Comparison of ENCODE assay signal across 11 mouse cellular contexts in the genomic region with DNA sequence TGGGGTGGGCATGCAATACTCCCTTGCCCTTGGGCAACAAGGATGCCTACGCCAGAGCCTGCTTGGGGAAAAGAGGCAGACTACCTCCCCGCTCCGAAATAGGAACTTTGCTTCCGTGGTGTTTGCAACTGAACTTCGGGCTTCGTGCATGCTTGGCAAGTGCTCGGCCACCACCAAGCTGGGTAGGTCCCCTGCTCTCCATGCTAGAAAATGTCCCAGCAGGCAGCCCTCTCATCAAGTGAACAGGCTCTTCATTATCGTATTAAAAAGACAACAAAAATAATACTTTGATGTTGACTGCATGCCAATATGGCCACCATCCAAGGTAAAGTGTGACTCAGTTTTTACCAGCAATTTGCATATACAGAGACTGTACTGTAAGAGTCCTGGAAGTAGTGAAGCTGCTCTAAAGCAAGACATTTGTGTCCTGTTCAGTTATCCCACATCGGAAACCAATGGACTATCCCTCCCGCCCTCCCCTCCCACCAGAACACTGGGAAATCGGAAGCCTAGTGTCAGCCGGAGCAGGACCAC. TPM values are rescaled to one million over a fixed set of nuclear protein-coding genes. Genes with fewer than 3 reads are reported as not detected.
DNase-seq lines count a peak whose midpoint lies in the region; ATAC-seq and TF ChIP-seq lines count a peak whose summit lies in the region.
"Had no signal": no experiment of that assay in that cellular context is flagged by ENCODE, and none has a peak within 500 bp of the region (broad histone marks: within the 10 kb centered on the region; RNA-seq: fewer than 3 reads in every experiment).

No protein-coding gene starts in this region.

- H3K9me3 ChIP-seq in forebrain, embryonic 13.5 days (replicated peaks): no peaks in the 10 kb centered on the region
- no peaks in the 10 kb centered on the region for H3K9me3 ChIP-seq in forebrain, embryonic 10.5 days
- no peaks in the 10 kb centered on the region for H3K9me3 ChIP-seq in hindbrain, embryonic 14.5 days (ENCODE audit: control insufficient read depth, low read length)
- H3K9me3 ChIP-seq in hindbrain, embryonic 16.5 days (ENCODE audit: control insufficient read depth, low read length): no peaks in the 10 kb centered on the region
- no peaks in the 10 kb centered on the region for H3K9me3 ChIP-seq in lung, postnatal 0 days (ENCODE audit: low read length)
- H3K9me3 ChIP-seq: G1E had no signal

- H3K4me3 ChIP-seq in forebrain, embryonic 13.5 days: no peak overlapping the region
- H3K4me3 ChIP-seq in forebrain, embryonic 10.5 days: no peak overlapping the region
- H3K4me3 ChIP-seq in hindbrain, embryonic 14.5 days (replicated peaks; ENCODE audit: low read length): no peak overlapping the region
- no peak overlapping the region for H3K4me3 ChIP-seq in hindbrain, embryonic 16.5 days (ENCODE audit: low read length)
- H3K4me3 ChIP-seq in lung, postnatal 0 days (ENCODE audit: low read depth, low read length): no peak overlapping the region
- H3K4me3 ChIP-seq in lung, adult 2 months (replicated peaks; ENCODE audit: extremely low read depth, low read depth, low read length): no peak overlapping the region

- H3K9ac ChIP-seq in forebrain, embryonic 13.5 days: no peak overlapping the region
- H3K9ac ChIP-seq in hindbrain, embryonic 14.5 days: no peak overlapping the region
- H3K9ac ChIP-seq in hindbrain, embryonic 16.5 days (ENCODE audit: low read depth, low read length): no peak overlapping the region
- no peak overlapping the region for H3K9ac ChIP-seq in lung, postnatal 0 days (replicated peaks; ENCODE audit: low read depth)

- H3K4me2 ChIP-seq in forebrain, embryonic 13.5 days: no peak overlapping the region
- H3K4me2 ChIP-seq in hindbrain, embryonic 14.5 days (replicated peaks): no peak overlapping the region
- no peak overlapping the region for H3K4me2 ChIP-seq in hindbrain, embryonic 16.5 days (ENCODE audit: low read length)
- H3K4me2 ChIP-seq in lung, postnatal 0 days (replicated peaks; ENCODE audit: low read depth, low read length): no peak overlapping the region

- H3K4me1 ChIP-seq in forebrain, embryonic 13.5 days: peaks cover 26% of the 10 kb centered on the region
- peaks cover 17% of the 10 kb centered on the region for H3K4me1 ChIP-seq in forebrain, embryonic 10.5 days
- H3K4me1 ChIP-seq in hindbrain, embryonic 14.5 days (replicated peaks; ENCODE audit: control insufficient read depth, insufficient read depth, low read length): peaks cover 22% of the 10 kb centered on the region
- H3K4me1 ChIP-seq in hindbrain, embryonic 16.5 days (ENCODE audit: control insufficient read depth, insufficient read depth, low read depth, low read length): peaks cover 4% of the 10 kb centered on the region; the same call in 1 of the 2 replicates
- peaks cover 33% of the 10 kb centered on the region for H3K4me1 ChIP-seq in lung, postnatal 0 days (ENCODE audit: insufficient read depth, low read depth, low read length)
- H3K4me1 ChIP-seq in lung, adult 2 months (ENCODE audit: control insufficient read depth, insufficient read depth, low read length): peaks cover 34% of the 10 kb centered on the region

- no peak for DNase-seq in forebrain, embryonic 10.5 days (ENCODE audit: extremely low spot score, low spot score)
- DNase-seq in hindbrain, embryonic 14.5 days (ENCODE audit: low spot score): no peak
- DNase-seq in lung, postnatal 0 days (ENCODE audit: low spot score): peak; percentile 44
- DNase-seq in lung, adult 2 months: no peak
- DNase-seq in lung, postnatal 10 days: peak; percentile 55
- no peak for DNase-seq in kidney, adult 8-10 months
- DNase-seq: cerebellum, adult 9-10 months; kidney, postnatal 36 days had no signal

- ATAC-seq in forebrain, embryonic 13.5 days: peak; percentile 45; the same call in 1 of the 2 replicates
- no peak for ATAC-seq in hindbrain, embryonic 14.5 days (ENCODE audit: low FRiP score)
- no peak for ATAC-seq in hindbrain, embryonic 16.5 days
- ATAC-seq in lung, postnatal 0 days: no peak

- H3K27ac ChIP-seq in forebrain, embryonic 13.5 days: no peak overlapping the region
- no peak overlapping the region for H3K27ac ChIP-seq in forebrain, embryonic 10.5 days
- 0 out of 2 replicates have a peak overlapping the region, but pooled peaks have one; percentile 21 for H3K27ac ChIP-seq in hindbrain, embryonic 14.5 days
- no peak overlapping the region for H3K27ac ChIP-seq in hindbrain, embryonic 16.5 days (ENCODE audit: low read depth, low read length)
- H3K27ac ChIP-seq in lung, postnatal 0 days (ENCODE audit: low read length): no peak overlapping the region

- TF ChIP-seq EP300 in lung, postnatal 0 days (IDR thresholded peaks at IDR 0.05): no peak

- WGBS in forebrain, embryonic 13.5 days: 72% methylated on average over 12 of the region's 12 CpGs
- 91% methylated on average over 12 of the region's 12 CpGs for WGBS in forebrain, embryonic 10.5 days
- 74% methylated on average over 12 of the region's 12 CpGs for WGBS in hindbrain, embryonic 14.5 days
- 59% methylated on average over 12 of the region's 12 CpGs for WGBS in hindbrain, embryonic 16.5 days
- WGBS in lung, postnatal 0 days: 63% methylated on average over 12 of the region's 12 CpGs
- 52% methylated on average over 12 of the region's 12 CpGs for WGBS in lung, adult 2 months

- TF ChIP-seq POLR2A in lung, adult 2 months (IDR thresholded peaks at IDR 0.05; ENCODE audit: borderline replicate concordance, extremely low read depth, low read depth, low read length): no peak

- H3K36me3 ChIP-seq in forebrain, embryonic 13.5 days (ENCODE audit: poor library complexity, severe bottlenecking): no peaks in the 10 kb centered on the region
- H3K36me3 ChIP-seq in forebrain, embryonic 10.5 days (replicated peaks): no peaks in the 10 kb centered on the region
- no peaks in the 10 kb centered on the region for H3K36me3 ChIP-seq in hindbrain, embryonic 14.5 days (replicated peaks; ENCODE audit: control insufficient read depth, insufficient read depth)
- H3K36me3 ChIP-seq in hindbrain, embryonic 16.5 days (ENCODE audit: control insufficient read depth, insufficient read depth, low read length): no peaks in the 10 kb centered on the region
- H3K36me3 ChIP-seq in lung, postnatal 0 days (ENCODE audit: insufficient read depth, low read length): no peaks in the 10 kb centered on the region
- H3K36me3 ChIP-seq: G1E had no signal

- TF ChIP-seq CTCF in lung, postnatal 0 days (IDR thresholded peaks at IDR 0.05): no peak
- no peak for TF ChIP-seq CTCF in lung, adult 2 months (IDR thresholded peaks at IDR 0.05; ENCODE audit: insufficient read depth, low read length)

- H3K27me3 ChIP-seq in forebrain, embryonic 13.5 days: no peaks in the 10 kb centered on the region
- no peaks in the 10 kb centered on the region for H3K27me3 ChIP-seq in forebrain, embryonic 10.5 days (ENCODE audit: poor library complexity, severe bottlenecking)
- no peaks in the 10 kb centered on the region for H3K27me3 ChIP-seq in hindbrain, embryonic 14.5 days (ENCODE audit: control insufficient read depth, insufficient read depth, low read length)
- H3K27me3 ChIP-seq in hindbrain, embryonic 16.5 days (replicated peaks; ENCODE audit: control insufficient read depth, insufficient read depth, low read length): no peaks in the 10 kb centered on the region
- H3K27me3 ChIP-seq in lung, postnatal 0 days (replicated peaks; ENCODE audit: insufficient read depth, low read length): no peaks in the 10 kb centered on the region

RNA-seq across cellular contexts. Expression of gene Kif13a, which starts 41.5 kb away (rescaled TPM):
- polyA plus RNA-seq in forebrain, embryonic 13.5 days (2015; fragmentation: Nextera tagmentation; extraction: Ambion mirVana): 7.0 and 8.1 TPM in 2 replicates
- polyA plus RNA-seq in forebrain, embryonic 10.5 days (2016; fragmentation: Nextera tagmentation; extraction: Ambion mirVana): 8.0 and 10.6 TPM in 2 replicates
- 14.3 and 15.0 TPM in 2 replicates for polyA plus RNA-seq in hindbrain, embryonic 14.5 days (2014; fragmentation: Nextera tagmentation; extraction: Ambion mirVana)
- polyA plus RNA-seq in hindbrain, embryonic 16.5 days (2015; fragmentation: Nextera tagmentation; extraction: Ambion mirVana): 8.0 and 8.9 TPM in 2 replicates
- polyA plus RNA-seq in lung, postnatal 0 days (2015; fragmentation: Nextera tagmentation; extraction: Ambion mirVana): 30.5 TPM in 2 replicates
- 39.9 and 52.3 TPM in 2 replicates for polyA plus RNA-seq in lung, adult 2 months (2012; rRNA removed)
- polyA plus RNA-seq: G1E had no signal

Comparison
In these comparisons a context has a peak if more than half of its experiments do, and no peak if none do; other contexts are left out.
1. DNase-seq: peak in lung, postnatal 0 days (single experiment) and lung, postnatal 10 days (single experiment); none in forebrain, embryonic 10.5 days (single experiment), hindbrain, embryonic 14.5 days (single experiment), lung, adult 2 months (single experiment) and kidney, adult 8-10 months (0 of 2).